Mouse (Mus musculus) intestine, postnatal 0 days (tissue): ENCODE measurements at regions not wholly inside any gene's neighbourhood (a gene's known extent, or its start where the extent isn't known, plus 50 kb on each side); places are given as distances from the start of the nearest gene placed in this dataset.

Experiments
- ATAC-seq: fragments of 200-750 bp; cut with Nextera tagmentation; 2 replicates; pipeline ENCODE4 v1.8.0; 2017; ENCODE audit warnings: mild to moderate bottlenecking, moderate TSS enrichment, moderate library complexity
- H3K27ac ChIP-seq: fragments of 300-500 bp; sonication (generic); 2 replicates; pipeline ENCODE4 v1.5.1; 2014; ENCODE audit warnings: mild to moderate bottlenecking, low read depth, low read length, moderate library complexity
- H3K27me3 ChIP-seq: fragments of 300-500 bp; sonication (generic); replicated peaks from 2 replicates; pipeline ENCODE4 v1.6.1; 2014; ENCODE audit warnings: low read length, mixed read lengths; ENCODE audit not compliant: control insufficient read depth, insufficient read depth
- H3K36me3 ChIP-seq: fragments of 300-500 bp; sonication (generic); 2 replicates; pipeline ENCODE4 v1.6.1; 2014; ENCODE audit warnings: mild to moderate bottlenecking, moderate library complexity; ENCODE audit not compliant: control insufficient read depth, insufficient read depth
- H3K4me1 ChIP-seq: fragments of 300-500 bp; sonication (generic); replicated peaks from 2 replicates; pipeline ENCODE4 v1.6.1; 2014; ENCODE audit warnings: antibody characterized with exemption, low read length, mixed read lengths; ENCODE audit not compliant: control insufficient read depth, insufficient read depth
- H3K4me2 ChIP-seq: fragments of 300-500 bp; sonication (generic); replicated peaks from 2 replicates; pipeline ENCODE4 v1.6.1; 2014; ENCODE audit warnings: low read depth, mild to moderate bottlenecking, moderate library complexity
- H3K4me3 ChIP-seq: fragments of 300-500 bp; sonication (generic); 2 replicates; pipeline ENCODE4 v1.5.1; 2014; ENCODE audit warnings: low read depth, low read length
- H3K9ac ChIP-seq: fragments of 300-500 bp; sonication (generic); 2 replicates; pipeline ENCODE4 v1.6.1; 2014; ENCODE audit warnings: mild to moderate bottlenecking, low read depth, low read length
- H3K9me3 ChIP-seq: fragments of 300-500 bp; sonication (generic); 2 replicates; pipeline ENCODE4 v1.6.1; 2016; ENCODE audit warnings: mixed run types; ENCODE audit not compliant: control insufficient read depth
- CTCF ChIP-seq: sonication (generic); IDR thresholded peaks from 2 replicates; pipeline ENCODE4 v1.5.1; 2016; ENCODE audit warnings: low read depth, mild to moderate bottlenecking, control low read depth, antibody characterized with exemption, moderate library complexity
- WGBS: fragments of 180-500 bp; shearing (Covaris S2); extraction: QIAGEN DNeasy Blood & Tissue Kit; methylation state at CpG from one replicate; pipeline ENCODE4 v1.1.7; 2014; 5-methylcytosine and 5-hydroxymethylcytosine counted together

DNA sequence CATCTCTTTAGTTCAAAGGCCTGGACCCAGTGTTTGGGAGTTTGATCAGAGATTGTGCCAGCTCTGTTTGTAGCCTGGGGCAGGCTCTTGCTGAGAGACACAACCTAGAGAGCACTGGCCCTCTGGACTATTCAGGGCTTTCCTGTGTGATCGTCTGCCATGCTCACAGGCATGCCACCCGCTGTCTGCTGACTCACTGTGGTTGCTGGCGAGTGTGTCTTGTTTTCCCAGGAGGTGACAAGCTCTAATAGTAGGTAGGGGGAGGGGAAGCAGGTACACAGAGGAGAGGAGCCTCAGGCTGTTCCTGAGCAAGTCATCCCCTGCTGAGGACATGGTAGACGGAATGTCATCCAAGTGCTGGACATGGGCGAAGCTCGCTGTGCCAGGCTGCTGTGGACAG, 107.5 kb downstream of the Tle3 start:
- TF ChIP-seq CTCF = no peak
- ATAC-seq = no peak
- Histone ChIP-seq H3K27me3 (0 out of 2 replicates have a peak, but pooled peaks cover 3% of the 10 kb centered on the region), H3K36me3 (no peaks in the 10 kb centered on the region), H3K27ac (no peak overlapping the region), H3K4me2 (no peak overlapping the region), H3K4me3 (no peak overlapping the region), H3K4me1 (no peaks in the 10 kb centered on the region), H3K9ac (no peak overlapping the region), H3K9me3 (no peaks in the 10 kb centered on the region)
- WGBS = 54% methylated on average over 6 of the region's 6 CpGs

GRCm38 (mm10) chr9:61478862-61479261, 106.7 kb downstream of the Tle3 start:
- 29% methylated on average over 9 of the region's 9 CpGs for WGBS
- Histone ChIP-seq H3K4me2 (no peak overlapping the region), H3K36me3 (no peaks in the 10 kb centered on the region), H3K4me3 (no peak overlapping the region), H3K9me3 (no peaks in the 10 kb centered on the region), H3K4me1 (no peaks in the 10 kb centered on the region), H3K27ac (no peak overlapping the region), H3K9ac (no peak overlapping the region), H3K27me3 (no peaks in the 10 kb centered on the region)
- TF ChIP-seq CTCF = no peak
- ATAC-seq = no peak

GRCm38 (mm10) chr9:61476351-61476750, 104.2 kb downstream of the Tle3 start:
- Histone ChIP-seq H3K9ac (no peak overlapping the region), H3K27me3 (no peaks in the 10 kb centered on the region), H3K4me2 (no peak overlapping the region), H3K4me1 (no peaks in the 10 kb centered on the region), H3K9me3 (no peaks in the 10 kb centered on the region), H3K27ac (no peak overlapping the region), H3K4me3 (no peak overlapping the region), H3K36me3 (no peaks in the 10 kb centered on the region)
- TF ChIP-seq CTCF = no peak
- ATAC-seq = no peak
- WGBS = 61% methylated on average over 4 of the region's 4 CpGs

- no peaks in the 10 kb centered on the region for H3K4me1 ChIP-seq
- H3K27ac ChIP-seq = no peak overlapping the region
- WGBS = 61% methylated on average over 6 of the region's 6 CpGs
- no peaks in the 10 kb centered on the region for H3K36me3 ChIP-seq
- no peak overlapping the region for H3K4me3 ChIP-seq
- ATAC-seq = no peak
- no peak overlapping the region for H3K9ac ChIP-seq
- no peaks in the 10 kb centered on the region for H3K9me3 ChIP-seq
- H3K4me2 ChIP-seq = no peak overlapping the region
- TF ChIP-seq CTCF = no peak
- no peaks in the 10 kb centered on the region for H3K27me3 ChIP-seq
Observed at GRCm38 (mm10) chr9:61470815-61471505, 98.8 kb downstream of the Tle3 start.

DNA sequence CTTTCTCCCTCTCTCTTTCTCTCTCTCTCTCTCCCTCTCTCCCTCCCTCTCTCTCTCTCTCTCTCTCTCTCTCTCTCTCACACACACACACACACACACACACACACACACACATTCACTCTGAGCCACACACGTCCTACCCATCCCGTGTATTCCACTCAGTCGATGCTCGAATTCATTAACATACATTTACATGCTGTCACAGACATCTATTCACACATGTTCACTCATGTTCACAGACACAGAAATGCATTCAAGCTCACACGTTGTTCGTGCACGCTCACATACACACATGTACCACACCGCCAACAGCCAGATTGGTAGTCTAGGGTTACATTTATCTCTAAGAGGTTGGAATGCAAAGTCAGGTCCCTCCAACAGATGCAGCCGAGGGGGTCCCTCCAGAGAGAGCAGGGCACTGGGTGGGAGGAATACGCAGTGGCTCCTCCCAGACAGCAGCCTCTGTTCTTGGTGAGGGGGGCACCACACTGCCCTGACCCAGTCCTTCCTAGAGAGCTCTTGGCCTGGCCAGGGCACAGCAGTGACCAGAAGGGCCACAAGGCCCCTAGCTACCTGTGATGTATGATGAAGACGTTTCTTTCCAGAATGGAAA, 96.8 kb downstream of the Tle3 start:
- H3K9me3 ChIP-seq = peaks cover 9% of the 10 kb centered on the region; the same call in 1 of the 2 replicates
- no peaks in the 10 kb centered on the region for H3K36me3 ChIP-seq
- H3K27me3 ChIP-seq = no peaks in the 10 kb centered on the region
- H3K4me3 ChIP-seq = no peak overlapping the region
- no peak for ATAC-seq
- no peaks in the 10 kb centered on the region for H3K4me1 ChIP-seq
- no peak overlapping the region for H3K9ac ChIP-seq
- H3K4me2 ChIP-seq = no peak overlapping the region
- WGBS = 65% methylated on average over 11 of the region's 11 CpGs
- TF ChIP-seq CTCF = no peak
- H3K27ac ChIP-seq = no peak overlapping the region

DNA sequence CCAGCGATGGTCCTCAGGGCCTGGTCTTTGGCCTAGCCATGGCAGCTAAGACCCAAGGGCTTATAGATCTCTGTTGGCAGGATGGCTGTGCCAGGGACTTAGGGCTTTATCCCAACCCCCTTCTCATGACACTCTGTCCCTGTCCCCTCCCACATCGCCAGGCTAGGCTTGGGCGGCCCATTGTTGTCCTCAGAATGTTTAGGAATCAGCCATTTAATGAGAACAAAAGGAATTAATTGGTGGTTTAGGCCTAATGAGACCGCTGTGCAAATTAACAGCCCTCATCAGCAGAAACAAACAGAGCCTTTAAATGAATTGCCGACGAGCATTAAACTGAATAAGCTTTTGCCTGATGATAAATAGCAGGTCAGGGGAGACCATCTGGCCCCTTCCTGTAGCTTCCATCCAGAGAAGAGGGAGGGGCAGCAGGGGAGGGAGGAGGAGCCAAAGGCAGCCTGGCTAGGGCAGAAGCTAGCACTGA, 96.2 kb downstream of the Tle3 start:
- Histone ChIP-seq H3K27me3 (no peaks in the 10 kb centered on the region), H3K4me1 (no peaks in the 10 kb centered on the region), H3K4me2 (no peak overlapping the region), H3K9ac (no peak overlapping the region), H3K9me3 (peaks cover 9% of the 10 kb centered on the region; the same call in 1 of the 2 replicates), H3K27ac (no peak overlapping the region), H3K36me3 (no peaks in the 10 kb centered on the region), H3K4me3 (no peak overlapping the region)
- no peak for ATAC-seq
- TF ChIP-seq CTCF = no peak
- whole genome bisulfite sequencing = 45% methylated on average over 6 of the region's 6 CpGs
